Mouse (Mus musculus) inflammation-experienced regulatory T-cells, adult 6 months (primary cell): ENCODE results near the gene Kif3c. TPM values are rescaled to one million over a fixed set of nuclear protein-coding genes. Genes with fewer than 3 reads are reported as not detected.

Source experiments
- ATAC-seq: one replicate; pipeline ENCODE4 v1.8.0; 2017
- polyA plus RNA-seq, 3 experiments: library from polyadenylated mRNA; unstranded; fragments of 100-300 nt; shearing (Covaris generic); gene quantifications; one replicate each; pipeline ENCODE4 v1.2.1; 2017

Kif3c gene
- polyA plus RNA-seq, 3 experiments from 2014 or later, result 2.4 to 4.9 (median 3.4) TPM

DNA sequence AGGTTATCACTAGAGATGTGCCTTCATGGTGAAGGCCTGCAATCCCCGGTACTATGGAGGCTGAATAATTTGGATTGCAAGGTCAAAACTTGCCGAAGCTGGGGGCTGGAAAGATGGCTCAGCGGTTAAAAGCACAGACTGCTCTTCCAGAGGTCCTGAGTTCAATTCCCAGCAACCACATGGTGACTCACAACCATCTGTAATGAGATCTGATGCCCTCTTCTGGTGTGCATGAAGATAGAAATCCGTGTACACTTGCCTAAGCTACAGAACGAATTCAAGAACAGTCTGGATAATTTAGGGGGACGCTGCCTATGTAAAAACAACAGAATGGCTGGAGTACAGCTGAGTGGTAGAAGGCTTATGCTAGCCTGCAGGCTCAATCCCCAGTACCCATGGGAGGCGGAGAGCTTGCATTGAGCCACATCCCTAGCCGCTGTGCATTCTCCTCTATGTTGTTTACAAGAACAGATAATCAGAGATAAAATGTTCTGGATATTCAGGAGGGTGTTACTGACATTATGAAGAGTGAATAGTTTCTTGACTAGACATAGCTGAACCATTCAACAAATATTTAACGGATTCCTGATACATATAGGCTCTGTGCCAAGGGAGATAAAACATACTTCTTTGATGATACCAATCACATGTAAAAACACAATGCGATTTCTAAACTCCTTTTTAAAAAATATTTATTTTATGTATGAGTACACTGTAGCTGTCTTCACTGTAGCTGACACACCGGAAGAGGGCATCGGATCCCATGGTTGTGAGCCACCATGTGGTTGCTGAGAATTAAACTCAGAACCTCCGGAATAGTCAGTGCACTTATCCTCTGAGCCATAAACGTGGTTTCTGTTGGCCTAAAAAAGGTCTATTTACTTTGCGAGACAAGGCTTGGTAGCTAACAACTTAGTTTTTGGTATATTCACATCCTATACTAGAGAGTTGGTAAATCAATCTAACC, 60.7 kb downstream of the Kif3c start:
- ATAC-seq, result peak; percentile 26

DNA sequence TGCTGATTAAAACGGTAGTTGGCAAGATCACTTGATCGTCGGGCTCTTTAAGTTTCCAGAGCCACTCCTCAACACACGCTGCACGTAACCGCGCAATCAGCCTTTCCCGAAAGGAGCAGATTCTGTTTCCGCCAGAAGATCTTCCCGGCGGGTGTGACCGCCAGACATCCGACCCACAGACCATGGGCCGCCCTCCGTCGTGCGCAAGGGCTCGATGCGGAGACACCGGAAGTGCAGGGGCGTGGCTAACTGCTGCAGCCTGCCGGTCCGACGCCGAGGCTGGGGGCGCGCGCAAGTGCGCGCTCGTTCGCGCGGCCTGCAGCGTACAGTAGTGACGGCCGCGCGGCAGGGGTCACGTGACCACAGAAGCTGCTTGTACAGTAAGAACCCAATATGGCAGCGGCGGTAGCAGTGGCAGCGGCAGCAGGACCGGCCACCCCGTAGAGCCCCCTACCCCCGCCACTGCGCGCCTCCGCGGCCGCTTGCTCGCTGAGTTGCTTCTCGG, 61.6 kb downstream of the Kif3c start, which contains the start of gene Asxl2:
Gene Asxl2, plus strand, starts transcription at position 328 of the 505 bp plus-strand sequence.
- ATAC-seq, result peak; percentile 77

DNA sequence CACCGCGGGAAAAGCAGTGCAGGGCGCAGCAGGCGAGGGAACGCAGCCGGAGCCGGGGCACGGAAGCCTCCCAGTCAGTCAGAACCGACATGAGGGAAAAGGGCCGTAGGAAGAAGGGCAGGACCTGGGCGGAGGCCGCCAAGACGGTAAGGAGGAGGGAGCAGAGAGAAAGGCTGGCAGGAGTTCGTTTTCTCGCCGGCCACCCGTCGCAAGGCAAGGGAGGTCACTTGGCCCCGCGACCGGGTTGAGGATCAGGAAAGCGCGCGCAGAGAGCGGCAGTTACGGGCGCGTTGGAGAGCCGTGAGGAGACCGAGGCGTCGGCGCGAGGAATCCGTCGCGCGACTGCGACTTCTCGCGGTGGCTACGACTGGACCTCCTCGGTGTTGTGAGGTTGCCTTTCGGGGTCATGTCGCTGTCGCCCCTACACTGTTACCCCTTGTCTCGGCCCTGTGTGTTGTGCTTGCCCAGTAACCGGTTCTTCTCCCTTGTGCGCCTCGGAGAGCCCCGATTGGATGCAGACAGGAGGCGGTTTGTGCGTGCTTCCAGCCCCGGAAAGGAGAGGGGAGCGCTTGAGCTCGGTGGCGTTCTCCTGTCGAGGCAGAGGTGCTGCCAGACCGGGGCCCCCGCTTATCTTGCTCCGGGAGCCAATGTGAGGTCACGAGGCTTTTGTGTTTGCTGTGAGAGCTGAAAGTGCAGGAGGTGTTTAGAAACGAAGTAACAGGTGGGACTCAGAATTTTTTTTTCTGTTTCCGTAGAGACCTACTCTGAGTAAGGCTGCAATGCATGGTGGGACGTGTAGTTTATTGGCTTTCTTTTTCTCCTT, 62.3 kb downstream of the Kif3c start:
- peak; percentile 53 for ATAC-seq

- ATAC-seq, result no peak
Observed at GRCm38 (mm10) chr12:3427891-3428775, 63.2 kb downstream of the Kif3c start.

DNA sequence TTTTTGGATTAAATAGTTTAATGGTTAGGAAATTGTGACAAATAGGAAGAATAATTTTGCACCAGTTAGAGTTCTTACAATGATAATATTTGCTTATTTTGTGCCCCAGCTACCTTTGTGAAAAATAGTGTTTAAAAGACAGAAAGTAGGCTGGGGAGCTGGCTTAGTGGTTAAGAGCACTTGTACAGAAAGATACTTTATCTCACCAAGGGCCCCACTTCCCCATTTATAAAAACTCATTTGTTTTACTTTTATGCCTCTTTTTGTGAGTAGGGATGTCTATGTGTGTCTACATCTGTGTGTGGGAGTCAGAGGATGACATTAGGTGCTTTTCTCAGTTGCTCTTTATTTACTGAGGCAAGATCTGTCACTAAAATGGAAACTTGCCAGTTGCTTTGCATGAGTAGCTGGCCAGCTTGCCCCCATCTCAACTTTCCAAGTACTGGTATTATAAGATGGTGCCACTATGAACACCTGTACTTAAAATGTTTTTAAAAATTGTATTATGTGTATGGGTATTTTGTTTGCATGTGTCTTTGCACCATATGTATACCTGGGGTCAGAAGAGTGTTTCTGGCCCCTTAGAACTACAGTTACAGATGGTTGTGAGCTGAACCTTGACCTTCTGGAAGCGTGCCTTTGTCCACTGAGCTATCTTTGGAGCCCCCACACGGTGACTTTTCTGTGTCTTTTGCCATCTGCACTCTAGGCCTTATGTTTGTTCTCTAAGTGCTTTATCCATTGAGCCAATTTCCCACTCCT, 64.9 kb downstream of the Kif3c start:
- ATAC-seq, result no peak

DNA sequence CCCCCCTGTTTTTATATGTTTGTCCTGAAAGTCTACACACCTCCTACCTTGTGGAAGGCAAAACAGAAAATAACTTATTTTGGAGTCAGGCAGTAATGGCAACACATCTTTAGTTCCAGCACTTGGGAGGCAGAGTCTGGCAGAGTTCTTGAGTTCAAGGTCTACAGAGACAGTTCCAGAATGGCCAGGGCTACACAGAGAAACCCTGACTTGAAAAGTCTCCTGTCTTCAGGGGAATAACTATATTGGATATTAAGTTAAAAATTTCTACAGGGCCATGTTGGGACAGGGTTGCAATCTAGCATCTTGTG, 65.5 kb downstream of the Kif3c start:
- no peak for ATAC-seq

DNA sequence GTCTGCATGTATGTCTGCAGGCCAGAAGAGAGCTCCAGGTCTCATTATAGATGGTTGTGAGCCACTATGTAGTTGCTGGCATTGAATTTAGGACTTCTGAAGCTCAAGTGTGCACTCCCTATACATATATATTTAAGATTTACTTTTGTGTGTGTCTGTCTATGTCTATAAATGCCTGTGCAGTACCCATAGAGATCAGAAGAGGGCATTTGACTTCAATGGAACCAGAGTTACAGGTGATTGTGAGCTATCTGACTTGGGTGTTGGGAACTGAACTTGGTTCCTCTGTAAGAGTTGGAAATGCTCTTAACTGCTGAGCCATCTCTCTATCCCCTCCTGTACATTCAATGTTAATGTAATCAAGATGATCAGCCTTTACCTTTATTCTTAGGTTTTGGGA, 66.1 kb downstream of the Kif3c start:
- no peak for ATAC-seq

DNA sequence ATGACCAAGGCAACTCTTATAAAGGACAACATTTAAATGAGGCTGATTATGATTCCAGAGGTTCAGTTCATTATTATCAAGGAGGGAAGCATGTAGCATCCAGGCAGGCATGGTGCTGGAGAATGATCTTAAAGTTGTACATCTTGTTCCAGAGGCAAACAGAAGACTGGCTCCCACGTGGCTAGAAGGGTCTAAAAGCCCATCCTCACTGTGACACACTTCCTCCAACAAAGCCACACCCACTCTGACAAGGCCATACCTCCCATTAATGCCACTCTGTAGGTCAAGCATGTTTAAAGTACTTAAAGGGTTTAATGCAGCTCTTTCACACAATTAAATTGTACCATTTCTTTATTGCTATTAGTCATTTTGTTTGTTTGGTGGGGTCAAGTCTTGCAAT, 68.8 kb downstream of the Kif3c start:
- no peak for ATAC-seq

DNA sequence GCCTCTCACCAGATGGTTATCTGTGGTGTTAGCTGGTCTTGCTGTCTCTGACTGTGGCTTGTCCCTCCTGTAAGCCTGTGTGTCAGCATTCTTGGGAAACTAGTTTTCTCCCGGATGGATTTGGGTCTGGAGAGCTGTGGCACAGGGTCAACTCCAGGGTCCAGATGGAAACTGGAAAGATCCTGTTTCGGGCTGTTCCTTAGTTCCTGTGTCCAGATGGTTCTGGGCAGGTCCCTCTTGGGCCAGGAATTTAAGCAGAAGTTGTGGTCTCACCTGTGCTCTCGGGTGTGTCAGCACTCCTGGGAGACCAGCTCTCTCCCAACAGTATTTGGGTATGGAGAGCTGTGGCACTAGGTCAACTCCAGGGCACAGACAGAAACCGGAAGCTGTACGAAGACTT, 71.5 kb downstream of the Kif3c start:
- ATAC-seq, result no peak

- peak; percentile 20 for ATAC-seq
Observed at GRCm38 (mm10) chr12:3437815-3438214, 72.9 kb downstream of the Kif3c start.

DNA sequence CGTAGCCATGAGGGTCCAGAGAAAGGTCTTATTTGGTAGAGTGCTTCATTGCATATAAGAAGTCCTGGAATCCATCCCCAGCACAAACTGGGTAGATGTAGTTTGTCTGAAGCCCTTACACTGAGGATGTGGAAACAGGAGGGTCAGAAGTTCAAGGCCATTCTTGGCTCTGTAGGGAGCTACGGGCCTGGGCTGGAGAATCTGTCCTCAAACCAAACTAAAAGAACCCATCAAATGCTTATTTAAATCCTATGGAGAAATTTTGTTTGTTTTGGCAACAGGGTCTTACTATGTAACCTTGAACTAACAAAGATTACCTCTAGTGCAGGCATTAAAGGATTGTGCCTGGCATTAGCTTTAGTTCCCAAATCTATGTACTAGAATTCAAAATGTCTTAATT, 76.0 kb downstream of the Kif3c start:
- ATAC-seq, result peak; percentile 2

GRCm38 (mm10) chr12:3441361-3441760, 76.4 kb downstream of the Kif3c start:
- peak; percentile 86 for ATAC-seq

DNA sequence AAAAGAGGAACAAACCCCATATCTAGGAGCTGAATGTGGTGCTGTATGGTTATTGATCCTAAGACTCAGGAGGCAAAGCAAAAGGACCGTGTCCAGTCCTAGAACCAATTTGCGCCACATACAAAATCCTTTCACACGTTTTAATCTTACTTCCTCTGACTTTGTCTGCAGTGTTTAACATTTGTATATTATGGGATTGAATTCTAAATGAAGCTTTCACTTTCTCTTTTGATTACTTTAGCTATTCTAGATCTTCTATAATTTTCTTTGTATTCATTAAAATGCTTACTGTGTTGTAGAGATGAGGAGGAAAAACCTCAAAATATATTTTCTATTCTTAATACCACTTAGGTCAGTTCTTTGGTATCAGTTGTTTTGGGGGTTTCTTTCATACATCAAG, 88.6 kb downstream of the Kif3c start:
- ATAC-seq, result peak; percentile 77

Other genes starting within 250 kb of the Kif3c start
- gene Rab10, start 55.2 kb upstream of the Kif3c start, polyA plus RNA-seq, result 10 to 100 TPM; 50.4 to 64.1 (median 53.7) TPM
- gene Asxl2, start 61.7 kb downstream of the Kif3c start, polyA plus RNA-seq, result 10 to 100 TPM; 38.8 to 56.8 (median 53.1) TPM
- gene Dtnb, start 207.2 kb downstream of the Kif3c start, polyA plus RNA-seq, result 10 to 100 TPM; 16.7 to 34.2 (median 33.7) TPM